Mouse (Mus musculus): ENCODE results near the gene Tmem160. TPM values are rescaled to one million over a fixed set of nuclear protein-coding genes. Genes with fewer than 3 reads are reported as not detected.

Tmem160 gene
- polyA plus RNA-seq, 1 experiment: 125 TPM

- no peak overlapping the region for H3K4me3 ChIP-seq (ENCODE audit: insufficient read depth, low read depth, low read length)
- no peak overlapping the region for H3K27ac ChIP-seq (ENCODE audit: insufficient read depth, low read depth, low read length)
- 2% methylated on average over 14 of the region's 14 CpGs for WGBS
- no peaks in the 10 kb centered on the region for H3K27me3 ChIP-seq (replicated peaks; ENCODE audit: control insufficient read depth, insufficient read depth, low read length)
- no peaks in the 10 kb centered on the region for H3K4me1 ChIP-seq (ENCODE audit: control insufficient read depth, insufficient read depth, low read length)
- no peaks in the 10 kb centered on the region for H3K36me3 ChIP-seq (ENCODE audit: control insufficient read depth, insufficient read depth, low read length)
- peak; percentile 80 for DNase-seq
- peak; percentile 91 for TF ChIP-seq CTCF (conservative IDR thresholded peaks at IDR 0.05; ENCODE audit: insufficient read depth, insufficient read length, low read depth, low read length)
- TF ChIP-seq POLR2A (IDR thresholded peaks at IDR 0.05; ENCODE audit: low read depth, low read length): no peak
These were observed 10.6 kb downstream of the Tmem160 start for GRCm38 (mm10) chr7:16463214-16463613.

- DNase-seq: peak; percentile 77
- 5% methylated on average over 8 of the region's 8 CpGs for WGBS
- Histone ChIP-seq H3K27me3 (replicated peaks; ENCODE audit: control insufficient read depth, insufficient read depth, low read length) (no peaks in the 10 kb centered on the region), H3K27ac (ENCODE audit: insufficient read depth, low read depth, low read length) (no peak overlapping the region), H3K4me3 (ENCODE audit: insufficient read depth, low read depth, low read length) (no peak overlapping the region), H3K4me1 (ENCODE audit: control insufficient read depth, insufficient read depth, low read length) (no peaks in the 10 kb centered on the region), H3K36me3 (ENCODE audit: control insufficient read depth, insufficient read depth, low read length) (no peaks in the 10 kb centered on the region)
- peak; percentile 94 for TF ChIP-seq CTCF (conservative IDR thresholded peaks at IDR 0.05; ENCODE audit: insufficient read depth, insufficient read length, low read depth, low read length)
- TF ChIP-seq POLR2A (IDR thresholded peaks at IDR 0.05; ENCODE audit: low read depth, low read length): no peak
These were observed 12.6 kb downstream of the Tmem160 start for GRCm38 (mm10) chr7:16465160-16465559.

GRCm38 (mm10) chr7:16465568-16465967, 13.0 kb downstream of the Tmem160 start:
- no peaks in the 10 kb centered on the region for H3K36me3 ChIP-seq (ENCODE audit: control insufficient read depth, insufficient read depth, low read length)
- H3K4me1 ChIP-seq (ENCODE audit: control insufficient read depth, insufficient read depth, low read length): no peaks in the 10 kb centered on the region
- no peak overlapping the region for H3K4me3 ChIP-seq (ENCODE audit: insufficient read depth, low read depth, low read length)
- TF ChIP-seq POLR2A (IDR thresholded peaks at IDR 0.05; ENCODE audit: low read depth, low read length) (no peak), CTCF (conservative IDR thresholded peaks at IDR 0.05; ENCODE audit: insufficient read depth, insufficient read length, low read depth, low read length) (no peak)
- no peaks in the 10 kb centered on the region for H3K27me3 ChIP-seq (replicated peaks; ENCODE audit: control insufficient read depth, insufficient read depth, low read length)
- DNase-seq: no peak
- H3K27ac ChIP-seq (ENCODE audit: insufficient read depth, low read depth, low read length): no peak overlapping the region
- WGBS: 85% methylated on average over 5 of the region's 5 CpGs

GRCm38 (mm10) chr7:16466565-16466964, 14.0 kb downstream of the Tmem160 start:
- no peaks in the 10 kb centered on the region for H3K36me3 ChIP-seq (ENCODE audit: control insufficient read depth, insufficient read depth, low read length)
- WGBS: 76% methylated on average over 4 of the region's 4 CpGs
- no peak overlapping the region for H3K27ac ChIP-seq (ENCODE audit: insufficient read depth, low read depth, low read length)
- TF ChIP-seq POLR2A (IDR thresholded peaks at IDR 0.05; ENCODE audit: low read depth, low read length): no peak
- peak; percentile 30 for TF ChIP-seq CTCF (conservative IDR thresholded peaks at IDR 0.05; ENCODE audit: insufficient read depth, insufficient read length, low read depth, low read length)
- no peaks in the 10 kb centered on the region for H3K27me3 ChIP-seq (replicated peaks; ENCODE audit: control insufficient read depth, insufficient read depth, low read length)
- no peaks in the 10 kb centered on the region for H3K4me1 ChIP-seq (ENCODE audit: control insufficient read depth, insufficient read depth, low read length)
- DNase-seq: no peak
- H3K4me3 ChIP-seq (ENCODE audit: insufficient read depth, low read depth, low read length): no peak overlapping the region

- no peak for DNase-seq
- no peaks in the 10 kb centered on the region for H3K27me3 ChIP-seq (replicated peaks; ENCODE audit: control insufficient read depth, insufficient read depth, low read length)
- no peaks in the 10 kb centered on the region for H3K4me1 ChIP-seq (ENCODE audit: control insufficient read depth, insufficient read depth, low read length)
- TF ChIP-seq POLR2A (IDR thresholded peaks at IDR 0.05; ENCODE audit: low read depth, low read length): no peak
- TF ChIP-seq CTCF (conservative IDR thresholded peaks at IDR 0.05; ENCODE audit: insufficient read depth, insufficient read length, low read depth, low read length): no peak
- H3K36me3 ChIP-seq (ENCODE audit: control insufficient read depth, insufficient read depth, low read length): no peaks in the 10 kb centered on the region
- H3K4me3 ChIP-seq (ENCODE audit: insufficient read depth, low read depth, low read length): no peak overlapping the region
- no peak overlapping the region for H3K27ac ChIP-seq (ENCODE audit: insufficient read depth, low read depth, low read length)
- 21% methylated on average over 5 of the region's 5 CpGs for WGBS
These were observed 15.5 kb downstream of the Tmem160 start for GRCm38 (mm10) chr7:16468115-16468514.

- 53% methylated on average over 9 of the region's 9 CpGs for WGBS
- H3K4me1 ChIP-seq (ENCODE audit: control insufficient read depth, insufficient read depth, low read length): no peaks in the 10 kb centered on the region
- no peaks in the 10 kb centered on the region for H3K36me3 ChIP-seq (ENCODE audit: control insufficient read depth, insufficient read depth, low read length)
- peak; percentile 47 for TF ChIP-seq CTCF (conservative IDR thresholded peaks at IDR 0.05; ENCODE audit: insufficient read depth, insufficient read length, low read depth, low read length)
- TF ChIP-seq POLR2A (IDR thresholded peaks at IDR 0.05; ENCODE audit: low read depth, low read length): no peak
- peak; percentile 18 for DNase-seq
- H3K27ac ChIP-seq (ENCODE audit: insufficient read depth, low read depth, low read length): no peak overlapping the region
- H3K27me3 ChIP-seq (replicated peaks; ENCODE audit: control insufficient read depth, insufficient read depth, low read length): peaks cover 5% of the 10 kb centered on the region
- no peak overlapping the region for H3K4me3 ChIP-seq (ENCODE audit: insufficient read depth, low read depth, low read length)
These were observed 19.0 kb downstream of the Tmem160 start for GRCm38 (mm10) chr7:16471549-16471948.

- Histone ChIP-seq H3K36me3 (ENCODE audit: control insufficient read depth, insufficient read depth, low read length) (no peaks in the 10 kb centered on the region), H3K27me3 (replicated peaks; ENCODE audit: control insufficient read depth, insufficient read depth, low read length) (peaks cover 5% of the 10 kb centered on the region), H3K4me3 (ENCODE audit: insufficient read depth, low read depth, low read length) (no peak overlapping the region), H3K4me1 (ENCODE audit: control insufficient read depth, insufficient read depth, low read length) (no peaks in the 10 kb centered on the region), H3K27ac (ENCODE audit: insufficient read depth, low read depth, low read length) (no peak overlapping the region)
- TF ChIP-seq POLR2A (IDR thresholded peaks at IDR 0.05; ENCODE audit: low read depth, low read length): no peak
- no peak for TF ChIP-seq CTCF (conservative IDR thresholded peaks at IDR 0.05; ENCODE audit: insufficient read depth, insufficient read length, low read depth, low read length)
- DNase-seq: no peak
- 26% methylated on average over 17 of the region's 17 CpGs for WGBS
These were observed 19.6 kb downstream of the Tmem160 start for GRCm38 (mm10) chr7:16472116-16472709.
